Mouse (Mus musculus): ENCODE data around the gene Snx29.

GRCm38 (mm10) chr16:11540961-11541360, 218.3 kb downstream of the Snx29 start:
- TF ChIP-seq POLR2A (IDR thresholded peaks at IDR 0.05; ENCODE audit: borderline replicate concordance, extremely low read depth, insufficient read depth, insufficient read length, poor library complexity, severe bottlenecking) (no peak), CTCF (IDR thresholded peaks at IDR 0.05; ENCODE audit: borderline replicate concordance, extremely low read depth, insufficient read depth, insufficient read length) (no peak)
